Mouse (Mus musculus) ES-E14 (cell line): ENCODE measurements around the gene Slc35e2.

Experiments used
- CHD2 ChIP-seq: IDR thresholded peaks from 2 replicates; pipeline ENCODE4 v1.6.1; 2014; ENCODE audit warnings: mild to moderate bottlenecking, low read depth, low read length, inconsistent platforms
- HCFC1 ChIP-seq: IDR thresholded peaks from 2 replicates; pipeline ENCODE4 v1.6.1; 2012; ENCODE audit warnings: low read length, inconsistent platforms, borderline replicate concordance; ENCODE audit not compliant: insufficient read depth
- MAFK ChIP-seq: IDR thresholded peaks from 2 replicates; pipeline ENCODE4 v1.6.1; 2014; ENCODE audit warnings: mild to moderate bottlenecking, low read depth, low read length, inconsistent platforms; ENCODE audit not compliant: insufficient read depth
- ZNF384 ChIP-seq: IDR thresholded peaks from 2 replicates; pipeline ENCODE4 v1.6.1; 2012; ENCODE audit warnings: low read depth, low read length, inconsistent platforms

DNA sequence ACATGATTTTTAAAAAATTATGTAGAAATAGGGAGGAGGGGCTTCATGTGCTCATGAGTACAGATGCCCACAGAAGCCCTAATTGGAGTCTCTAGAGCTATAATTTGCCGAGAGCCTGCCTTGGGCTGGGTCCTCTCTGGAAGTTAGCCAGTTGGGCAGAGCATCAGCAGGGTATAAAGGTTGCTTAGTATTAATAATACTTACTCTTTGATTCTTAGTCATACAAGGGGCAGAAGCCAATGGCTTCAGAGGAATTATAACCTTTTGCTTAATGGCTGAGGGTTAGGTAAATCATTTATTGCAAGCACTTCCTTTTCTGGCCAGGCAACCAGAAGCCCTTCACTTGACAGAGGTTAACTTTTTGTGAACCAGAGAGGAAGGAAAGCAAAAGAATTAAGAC is 42.3 kb downstream of the Slc35e2 start:
- TF ChIP-seq CHD2: no peak
- TF ChIP-seq MAFK: no peak
- no peak for TF ChIP-seq ZNF384
- TF ChIP-seq HCFC1: no peak
